Mouse (Mus musculus) central nervous system, embryonic 18 days (tissue): Measurements from ENCODE around the gene Olfr976. TPM values are rescaled to one million over a fixed set of nuclear protein-coding genes. Genes with fewer than 3 reads are reported as not detected.

ENCODE experiments used
- polyA plus RNA-seq: library from polyadenylated mRNA; depleted of rRNA; stranded (reverse); fragments of >200 nt; gene quantifications from 2 replicates; pipeline ENCODE4 v1.2.3, GENCODE M21; 2012; rRNA removed

Olfr976 gene
- polyA plus RNA-seq, result not detected in 2 replicates

DNA sequence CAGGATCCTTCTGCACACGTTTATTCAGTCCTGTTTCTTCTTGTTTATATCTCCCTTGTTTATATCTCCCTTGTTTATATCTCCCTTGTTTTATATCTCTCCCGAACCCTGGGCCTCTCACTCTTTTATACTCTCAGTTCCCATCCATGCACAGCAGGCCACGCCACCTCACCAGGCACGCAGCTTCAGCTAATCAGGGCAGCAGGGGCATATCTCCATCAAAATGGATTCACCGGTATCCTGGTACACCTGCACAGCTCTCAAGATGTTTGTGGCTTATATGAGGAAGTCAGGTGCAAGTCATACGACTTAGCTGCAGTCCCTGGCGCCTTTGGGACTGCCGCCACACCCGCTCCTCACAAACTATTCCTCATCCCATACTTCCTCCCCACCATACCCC lies at the start of gene Olfr976:
TSS of gene Olfr976 (minus strand) at position 101 of the 400 bp plus-strand sequence.

DNA sequence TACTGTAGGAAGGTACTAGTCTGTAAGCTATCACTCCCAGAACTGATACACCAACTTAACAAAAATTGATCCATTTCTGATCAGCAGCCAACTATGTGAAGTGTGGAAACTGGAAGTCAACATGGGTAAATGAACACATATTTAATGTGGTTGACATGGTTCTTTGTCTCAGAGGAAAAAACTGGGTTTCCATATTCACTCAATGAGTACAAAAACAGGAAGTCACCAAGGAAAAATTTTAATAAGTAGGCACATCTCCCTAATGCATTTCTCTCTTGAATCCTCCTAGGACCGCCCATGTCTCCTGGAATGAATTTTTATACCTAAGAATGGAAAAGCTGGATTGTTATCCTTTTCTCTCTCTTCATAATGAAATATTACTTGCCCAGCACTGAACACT lies 48.5 kb upstream of the Olfr976 start, which contains the start of gene Olfr980:
TSS of gene Olfr980 (minus strand) at position 101 of the 400 bp plus-strand sequence.

DNA sequence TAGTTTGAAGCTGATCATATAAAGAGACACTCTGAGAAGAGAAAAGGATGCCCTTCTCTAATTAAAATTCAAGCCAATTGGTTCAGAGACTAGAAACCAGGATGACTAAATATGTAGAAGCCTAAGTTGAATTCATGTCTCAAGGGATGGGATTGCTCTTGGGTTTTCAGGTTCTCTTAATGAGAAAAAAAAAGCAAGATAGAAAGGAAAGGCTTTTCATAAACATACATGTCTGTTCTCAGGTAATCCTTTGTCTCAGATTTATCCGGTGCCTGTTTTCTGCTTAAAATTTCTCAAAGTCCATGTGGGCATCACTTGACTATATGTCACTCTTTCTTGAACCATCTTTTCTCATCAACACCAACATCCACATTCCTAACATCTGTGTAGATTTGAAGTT lies 42.4 kb upstream of the Olfr976 start, which contains the start of gene Olfr979:
TSS of gene Olfr979 (minus strand) at position 101 of the 400 bp plus-strand sequence.

DNA sequence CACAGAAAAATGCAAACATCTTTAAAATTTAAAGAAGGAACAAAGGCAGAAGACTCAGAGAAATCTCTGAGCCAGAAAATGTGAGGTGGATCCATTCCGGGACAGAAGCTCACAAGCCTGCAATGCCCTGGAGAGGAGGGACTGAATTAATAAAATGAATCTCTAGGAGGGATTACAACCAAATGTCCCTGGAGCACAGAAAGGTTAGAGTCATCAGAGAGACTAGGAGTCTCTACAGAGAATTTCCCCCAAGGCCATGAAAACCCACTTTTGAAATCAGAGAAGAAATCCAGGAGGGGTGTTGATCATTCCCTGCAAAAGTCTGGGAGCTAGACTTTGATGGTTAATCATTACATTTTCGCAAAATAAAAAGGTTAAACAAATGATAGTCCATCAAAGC lies 30.9 kb upstream of the Olfr976 start, which contains the start of gene Olfr978:
TSS of gene Olfr978 (plus strand) at position 301 of the 400 bp plus-strand sequence.

DNA sequence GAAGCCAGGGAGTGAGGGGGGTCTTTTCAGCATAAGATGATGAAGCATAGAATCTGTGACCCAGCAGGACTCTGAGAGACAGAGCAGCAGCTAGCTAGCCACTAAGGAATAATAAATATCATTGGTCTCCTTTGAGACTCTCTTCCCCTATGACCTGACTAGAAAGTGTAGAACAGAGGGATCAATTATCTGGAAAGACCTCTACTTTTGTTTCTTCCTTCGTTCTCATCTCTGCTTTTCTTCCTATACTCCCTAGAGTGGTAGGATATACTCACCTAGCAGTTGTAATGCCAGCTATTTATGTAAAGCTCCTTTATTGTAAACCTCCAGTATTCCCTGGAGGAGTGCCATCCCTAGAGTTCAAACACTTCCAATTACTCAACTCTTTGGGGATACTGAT lies 9.0 kb downstream of the Olfr976 start, which contains the start of gene Olfr975:
TSS of gene Olfr975 (minus strand) at position 101 of the 400 bp plus-strand sequence.

DNA sequence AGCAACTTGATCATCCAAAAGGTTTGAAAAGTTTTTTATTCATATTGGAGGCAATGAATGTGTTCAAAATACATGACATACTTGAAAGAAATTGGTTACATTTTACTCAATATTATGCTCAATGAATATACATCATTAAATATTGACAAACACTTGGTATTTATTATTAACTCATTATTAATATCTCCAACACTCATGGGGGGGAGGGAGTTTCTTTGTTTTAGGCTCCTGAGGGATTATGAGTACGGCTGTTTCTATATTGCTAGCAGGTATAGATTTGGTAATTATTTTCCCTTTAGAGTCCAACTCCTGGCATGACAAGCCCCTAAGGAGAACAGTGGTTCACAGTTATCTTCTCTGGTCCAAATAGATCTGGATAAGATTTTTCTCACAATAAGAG lies 23.7 kb downstream of the Olfr976 start, which contains the start of gene Olfr974:
TSS of gene Olfr974 (plus strand) at position 301 of the 400 bp plus-strand sequence.

DNA sequence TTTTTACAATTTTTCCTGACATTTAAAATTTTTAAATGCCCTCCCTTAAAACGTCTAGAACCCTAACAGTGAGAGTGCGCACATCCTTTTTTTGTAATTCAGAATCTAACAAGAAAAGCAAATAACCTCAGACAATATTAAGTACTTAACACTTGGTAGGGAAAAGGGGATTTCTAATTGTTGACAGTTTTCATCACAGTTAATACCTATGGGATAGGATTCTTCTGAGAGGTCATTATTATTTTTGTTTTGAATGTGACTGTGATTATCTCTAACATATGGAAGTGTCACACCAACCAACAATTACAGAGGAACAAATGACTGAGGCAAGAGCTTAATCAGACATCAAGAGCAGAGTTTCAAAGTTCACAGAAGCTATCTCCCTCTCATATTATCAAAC lies 53.9 kb downstream of the Olfr976 start, which contains the start of gene Olfr229:
TSS of gene Olfr229 (plus strand) at position 301 of the 400 bp plus-strand sequence.

Other genes starting within 250 kb of the Olfr976 start
- not detected in 2 replicates for gene Olfr965, start 249.8 kb downstream of the Olfr976 start, polyA plus RNA-seq
- gene Olfr150, start 230.2 kb downstream of the Olfr976 start, polyA plus RNA-seq, result not detected in 2 replicates
- gene Olfr967, start 214.9 kb downstream of the Olfr976 start, polyA plus RNA-seq, result not detected in 2 replicates
- not detected in 2 replicates for gene Olfr968, start 177.9 kb downstream of the Olfr976 start, polyA plus RNA-seq
- gene Olfr969, start 170.2 kb downstream of the Olfr976 start, polyA plus RNA-seq, result not detected in 2 replicates
- not detected in 2 replicates for gene Olfr970, start 152.3 kb downstream of the Olfr976 start, polyA plus RNA-seq
- gene Olfr971, start 124.3 kb downstream of the Olfr976 start, polyA plus RNA-seq, result not detected in 2 replicates
- gene Olfr972, start 94.7 kb downstream of the Olfr976 start, polyA plus RNA-seq, result not detected in 2 replicates
- gene Olfr229, start 53.8 kb downstream of the Olfr976 start, polyA plus RNA-seq, result not detected in 2 replicates
- not detected in 2 replicates for gene Olfr974, start 23.6 kb downstream of the Olfr976 start, polyA plus RNA-seq
- gene Olfr975, start 9.1 kb downstream of the Olfr976 start, polyA plus RNA-seq, result 0.04 and 0.09 TPM in 2 replicates
- gene Olfr978, start 31.0 kb upstream of the Olfr976 start, polyA plus RNA-seq, result not detected in 2 replicates
- not detected in 2 replicates for gene Olfr979, start 42.3 kb upstream of the Olfr976 start, polyA plus RNA-seq
- not detected in 2 replicates for gene Olfr980, start 48.4 kb upstream of the Olfr976 start, polyA plus RNA-seq
- gene Olfr981, start 60.3 kb upstream of the Olfr976 start, polyA plus RNA-seq, result not detected in 2 replicates
- not detected in 2 replicates for gene Olfr982, start 112.7 kb upstream of the Olfr976 start, polyA plus RNA-seq
- not detected in 2 replicates for gene Olfr983, start 132.5 kb upstream of the Olfr976 start, polyA plus RNA-seq
- not detected in 2 replicates for gene Olfr984, start 153.1 kb upstream of the Olfr976 start, polyA plus RNA-seq
- not detected in 2 replicates for gene Olfr985, start 169.1 kb upstream of the Olfr976 start, polyA plus RNA-seq
- gene Tmem225, start 187.0 kb upstream of the Olfr976 start, polyA plus RNA-seq, result not detected in 2 replicates
- gene Olfr986, start 219.8 kb upstream of the Olfr976 start, polyA plus RNA-seq, result not detected in 2 replicates
- 8.5 and 8.9 TPM in 2 replicates for gene Zfp202, start 231.2 kb upstream of the Olfr976 start, polyA plus RNA-seq